Mouse (Mus musculus): ENCODE data around the gene Cox6b1.

Gene Cox6b1

GRCm38 (mm10) chr7:30625530-30626384, at the start of gene Cox6b1:
Gene Cox6b1 (minus strand): TSS chr7:30626151.
- peak; percentile 91 for DNase-seq

- DNase-seq, result no peak
Observed at GRCm38 (mm10) chr7:30671480-30671879, 45.5 kb upstream of the Cox6b1 start, which contains the start of gene Pmis2. Gene Pmis2 (minus strand): TSS chr7:30671605.

GRCm38 (mm10) chr7:30669229-30669628, 43.3 kb upstream of the Cox6b1 start:
- peak; percentile 21 for DNase-seq

GRCm38 (mm10) chr7:30665321-30665720, 39.4 kb upstream of the Cox6b1 start:
- peak; percentile 4 for DNase-seq

- peak; percentile 96 for DNase-seq
Observed at GRCm38 (mm10) chr7:30664529-30665200, 38.7 kb upstream of the Cox6b1 start, which contains the start of gene Haus5. Gene Haus5 (minus strand): TSS chr7:30664994.

- DNase-seq, result peak; percentile 100
Observed at GRCm38 (mm10) chr7:30649591-30650540, 23.9 kb upstream of the Cox6b1 start, which contains the start of gene Rbm42. Gene Rbm42 (minus strand): TSS chr7:30650317.

- DNase-seq, result no peak
Observed at GRCm38 (mm10) chr7:30639083-30639482, 13.1 kb upstream of the Cox6b1 start.

GRCm38 (mm10) chr7:30636395-30636794, 10.4 kb upstream of the Cox6b1 start:
- no peak for DNase-seq

- no peak for DNase-seq
Observed at GRCm38 (mm10) chr7:30635752-30636151, 9.8 kb upstream of the Cox6b1 start, which contains the start of gene Etv2. Gene Etv2 (minus strand): TSS chr7:30635852.

GRCm38 (mm10) chr7:30634621-30635020, 8.7 kb upstream of the Cox6b1 start:
- peak; percentile 50 for DNase-seq

- no peak for DNase-seq
Observed at GRCm38 (mm10) chr7:30633762-30634412, 7.9 kb upstream of the Cox6b1 start.

GRCm38 (mm10) chr7:30629013-30629412, 3.1 kb upstream of the Cox6b1 start:
- no peak for DNase-seq

GRCm38 (mm10) chr7:30626647-30627046, 696 bp upstream of the Cox6b1 start:
- DNase-seq, result no peak

GRCm38 (mm10) chr7:30619202-30619601, 6.7 kb downstream of the Cox6b1 start:
- peak; percentile 41 for DNase-seq

GRCm38 (mm10) chr7:30618658-30619057, 7.3 kb downstream of the Cox6b1 start:
- no peak for DNase-seq

- no peak for DNase-seq
Observed at GRCm38 (mm10) chr7:30615049-30615760, 10.7 kb downstream of the Cox6b1 start.

- peak; percentile 26 for DNase-seq
Observed at GRCm38 (mm10) chr7:30614454-30614853, 11.5 kb downstream of the Cox6b1 start.

- DNase-seq, result peak; percentile 76
Observed at GRCm38 (mm10) chr7:30613529-30614112, 12.3 kb downstream of the Cox6b1 start.

GRCm38 (mm10) chr7:30612654-30613402, 13.1 kb downstream of the Cox6b1 start, which contains the start of gene Upk1a:
Gene Upk1a (minus strand): TSS chr7:30612847.
- no peak for DNase-seq

GRCm38 (mm10) chr7:30610043-30610442, 15.9 kb downstream of the Cox6b1 start:
- no peak for DNase-seq
